Mouse (Mus musculus) lung, embryonic 15.5 days (tissue): ENCODE data around the gene Olfr1223. TPM values are rescaled to one million over a fixed set of nuclear protein-coding genes. Genes with fewer than 3 reads are reported as not detected.

Experiments used
- polyA plus RNA-seq: library from polyadenylated mRNA; unstranded; fragments of >200 nt; fragmentation: Nextera tagmentation; extraction: Ambion mirVana; gene quantifications from 2 replicates; pipeline ENCODE4 v1.2.1, GENCODE M21; 2015

Gene Olfr1223
- polyA plus RNA-seq, 1 experiment from 2014 or later: not detected

Other genes starting within 250 kb of the Olfr1223 start
- not detected in 2 replicates for gene Olfr1208, start 249.2 kb downstream of the Olfr1223 start, polyA plus RNA-seq
- not detected in 2 replicates for gene Olfr1209, start 236.4 kb downstream of the Olfr1223 start, polyA plus RNA-seq
- not detected in 2 replicates for gene Olfr1211, start 213.4 kb downstream of the Olfr1223 start, polyA plus RNA-seq
- not detected in 2 replicates for gene Olfr1212, start 197.6 kb downstream of the Olfr1223 start, polyA plus RNA-seq
- gene Gm13762, start 171.3 kb downstream of the Olfr1223 start, polyA plus RNA-seq: not detected in 2 replicates
- not detected in 2 replicates for gene Olfr1214, start 158.9 kb downstream of the Olfr1223 start, polyA plus RNA-seq
- not detected in 2 replicates for gene Olfr1215, start 144.6 kb downstream of the Olfr1223 start, polyA plus RNA-seq
- gene Olfr1216, start 133.2 kb downstream of the Olfr1223 start, polyA plus RNA-seq: not detected in 2 replicates
- not detected in 2 replicates for gene Olfr1217, start 119.5 kb downstream of the Olfr1223 start, polyA plus RNA-seq
- not detected in 2 replicates for gene Olfr1218, start 90.4 kb downstream of the Olfr1223 start, polyA plus RNA-seq
- gene Olfr1219, start 68.0 kb downstream of the Olfr1223 start, polyA plus RNA-seq: not detected in 2 replicates
- not detected in 2 replicates for gene Olfr1220, start 44.7 kb downstream of the Olfr1223 start, polyA plus RNA-seq
- not detected in 2 replicates for gene Olfr1221, start 34.3 kb downstream of the Olfr1223 start, polyA plus RNA-seq
- gene Olfr1222, start 18.5 kb downstream of the Olfr1223 start, polyA plus RNA-seq: not detected in 2 replicates
- gene Olfr1224-ps1, start 12.5 kb upstream of the Olfr1223 start, polyA plus RNA-seq: not detected in 2 replicates
- gene Olfr1225, start 23.1 kb upstream of the Olfr1223 start, polyA plus RNA-seq: not detected in 2 replicates
- gene Olfr1226, start 48.5 kb upstream of the Olfr1223 start, polyA plus RNA-seq: not detected in 2 replicates
- gene Olfr1228, start 102.5 kb upstream of the Olfr1223 start, polyA plus RNA-seq: not detected in 2 replicates
- gene Olfr1229, start 136.5 kb upstream of the Olfr1223 start, polyA plus RNA-seq: not detected in 2 replicates
- not detected in 2 replicates for gene Olfr1230, start 145.7 kb upstream of the Olfr1223 start, polyA plus RNA-seq
- not detected in 2 replicates for gene Olfr1231, start 155.5 kb upstream of the Olfr1223 start, polyA plus RNA-seq
- not detected in 2 replicates for gene Olfr1232, start 178.1 kb upstream of the Olfr1223 start, polyA plus RNA-seq
- not detected in 2 replicates for gene Olfr1233, start 190.8 kb upstream of the Olfr1223 start, polyA plus RNA-seq
- gene Olfr1234, start 213.3 kb upstream of the Olfr1223 start, polyA plus RNA-seq: not detected in 2 replicates